Mouse (Mus musculus) heart, embryonic 13.5 days (tissue): Measurements from ENCODE around the gene Oser1. TPM values are rescaled to one million over a fixed set of nuclear protein-coding genes. Genes with fewer than 3 reads are reported as not detected.
A peak's percentile ranks its signal among the peaks of the same experiment; 100 is the strongest.

ENCODE experiments used
- ATAC-seq: fragments of 200-750 bp; cut with Nextera tagmentation; 2 replicates; pipeline ENCODE4 v1.8.0; 2017; ENCODE audit warnings: moderate TSS enrichment; ENCODE audit not compliant: insufficient number of reproducible peaks, low FRiP score, low TSS enrichment; ENCODE audit errors: extremely low read depth
- H3K27ac ChIP-seq: fragments of 300-500 bp; sonication (generic); replicated peaks from 2 replicates; pipeline ENCODE4 v1.5.1; 2015; ENCODE audit warnings: moderate library complexity, mild to moderate bottlenecking, inconsistent platforms
- H3K27me3 ChIP-seq: fragments of 300-500 bp; sonication (generic); replicated peaks from 2 replicates; pipeline ENCODE4 v1.6.1; 2015; ENCODE audit warnings: mild to moderate bottlenecking, inconsistent platforms
- H3K36me3 ChIP-seq: fragments of 300-500 bp; sonication (generic); 2 replicates; pipeline ENCODE4 v1.6.1; 2015; ENCODE audit warnings: mild to moderate bottlenecking, inconsistent platforms
- H3K4me1 ChIP-seq: fragments of 300-500 bp; sonication (generic); 2 replicates; pipeline ENCODE4 v1.6.1; 2015; ENCODE audit warnings: inconsistent platforms
- H3K4me2 ChIP-seq: fragments of 300-500 bp; sonication (generic); 2 replicates; pipeline ENCODE4 v1.6.1; 2015; ENCODE audit warnings: inconsistent platforms, mild to moderate bottlenecking, moderate library complexity
- H3K4me3 ChIP-seq: fragments of 300-500 bp; sonication (generic); 2 replicates; pipeline ENCODE4 v1.5.1; 2015; ENCODE audit warnings: moderate library complexity, mild to moderate bottlenecking, inconsistent platforms
- H3K9ac ChIP-seq: fragments of 300-500 bp; sonication (generic); 2 replicates; pipeline ENCODE4 v1.6.1; 2015; ENCODE audit warnings: inconsistent platforms, mild to moderate bottlenecking, moderate library complexity
- H3K9me3 ChIP-seq: fragments of 300-500 bp; sonication (generic); 2 replicates; pipeline ENCODE4 v1.6.1; 2016; ENCODE audit warnings: inconsistent platforms
- WGBS: fragments of 180-500 bp; shearing (Covaris S2); methylation state at CpG from one replicate; pipeline ENCODE4 v1.1.7; 2015; ENCODE audit warnings: mixed read lengths; 5-methylcytosine and 5-hydroxymethylcytosine counted together
- polyA plus RNA-seq: library from polyadenylated mRNA; unstranded; fragments of >200 nt; fragmentation: Nextera tagmentation; extraction: Ambion mirVana; gene quantifications from 2 replicates; pipeline ENCODE4 v1.2.1, GENCODE M21; 2015

The Oser1 gene
- polyA plus RNA-seq, 1 experiment from 2014 or later, result 54.5 TPM

GRCm38 (mm10) chr2:163379366-163379765, 45.1 kb downstream of the Oser1 start:
- no peak for ATAC-seq
- Histone ChIP-seq H3K4me3 (peak overlapping the region; percentile 21), H3K27ac (peak overlapping the region; percentile 96), H3K9ac (peak overlapping the region; percentile 76), H3K36me3 (peaks cover 39% of the 10 kb centered on the region), H3K4me1 (peaks cover 94% of the 10 kb centered on the region), H3K9me3 (no peaks in the 10 kb centered on the region), H3K4me2 (peak overlapping the region; percentile 59), H3K27me3 (peaks cover 30% of the 10 kb centered on the region)
- WGBS, result 33% methylated on average over 5 of the region's 5 CpGs

GRCm38 (mm10) chr2:163376082-163376481, 48.4 kb downstream of the Oser1 start:
- Histone ChIP-seq H3K36me3 (peaks cover 60% of the 10 kb centered on the region), H3K9ac (peak overlapping the region; percentile 76), H3K4me3 (peak overlapping the region; percentile 6; the same call in 1 of the 2 replicates), H3K4me2 (peak overlapping the region; percentile 59), H3K9me3 (no peaks in the 10 kb centered on the region), H3K27me3 (peaks cover 31% of the 10 kb centered on the region), H3K4me1 (peaks cover 89% of the 10 kb centered on the region), H3K27ac (peak overlapping the region; percentile 96)
- WGBS, result 42% methylated on average over 33 of the region's 33 CpGs
- ATAC-seq, result no peak

GRCm38 (mm10) chr2:163375468-163375867, 49.0 kb downstream of the Oser1 start:
- peaks cover 65% of the 10 kb centered on the region for H3K36me3 ChIP-seq
- H3K4me1 ChIP-seq, result peaks cover 90% of the 10 kb centered on the region
- no peak for ATAC-seq
- peak overlapping the region; percentile 6; the same call in 1 of the 2 replicates for H3K4me3 ChIP-seq
- H3K9ac ChIP-seq, result peak overlapping the region; percentile 76
- peak overlapping the region; percentile 96; the same call in 1 of the 2 replicates for H3K27ac ChIP-seq
- 44% methylated on average over 35 of the region's 35 CpGs for WGBS
- H3K4me2 ChIP-seq, result peak overlapping the region; percentile 59
- no peaks in the 10 kb centered on the region for H3K9me3 ChIP-seq
- H3K27me3 ChIP-seq, result peaks cover 31% of the 10 kb centered on the region

GRCm38 (mm10) chr2:163372627-163373026, 51.9 kb downstream of the Oser1 start:
- H3K9ac ChIP-seq, result peak overlapping the region; percentile 47; the same call in 1 of the 2 replicates
- H3K4me3 ChIP-seq, result no peak overlapping the region
- WGBS, result 84% methylated on average over 1 of the region's 1 CpGs
- H3K36me3 ChIP-seq, result peaks cover 85% of the 10 kb centered on the region
- no peak for ATAC-seq
- no peak overlapping the region for H3K4me2 ChIP-seq
- no peaks in the 10 kb centered on the region for H3K9me3 ChIP-seq
- peaks cover 91% of the 10 kb centered on the region for H3K4me1 ChIP-seq
- H3K27me3 ChIP-seq, result peaks cover 31% of the 10 kb centered on the region
- H3K27ac ChIP-seq, result peak overlapping the region; percentile 48; the same call in 1 of the 2 replicates

- Histone ChIP-seq H3K9me3 (no peaks in the 10 kb centered on the region), H3K4me2 (no peak overlapping the region), H3K4me1 (peaks cover 74% of the 10 kb centered on the region), H3K27ac (peak overlapping the region; percentile 60), H3K4me3 (no peak overlapping the region), H3K36me3 (peaks cover 86% of the 10 kb centered on the region), H3K27me3 (peaks cover 8% of the 10 kb centered on the region), H3K9ac (peak overlapping the region; percentile 54)
- no peak for ATAC-seq
- WGBS, result 39% methylated on average over 4 of the region's 4 CpGs
Observed at GRCm38 (mm10) chr2:163370175-163370574, 54.3 kb downstream of the Oser1 start.

GRCm38 (mm10) chr2:163364785-163365541, 59.5 kb downstream of the Oser1 start:
- Histone ChIP-seq H3K4me1 (peaks cover 79% of the 10 kb centered on the region), H3K27me3 (no peaks in the 10 kb centered on the region), H3K9ac (peak overlapping the region; percentile 82), H3K4me3 (no peak overlapping the region), H3K9me3 (no peaks in the 10 kb centered on the region), H3K4me2 (peak overlapping the region; percentile 62), H3K27ac (peak overlapping the region; percentile 99), H3K36me3 (peaks cover 53% of the 10 kb centered on the region)
- WGBS, result 31% methylated on average over 18 of the region's 18 CpGs
- ATAC-seq, result no peak

GRCm38 (mm10) chr2:163362940-163363921, 61.3 kb downstream of the Oser1 start:
- Histone ChIP-seq H3K27ac (peak overlapping the region; percentile 99), H3K9ac (peak overlapping the region; percentile 82), H3K4me1 (peaks cover 82% of the 10 kb centered on the region), H3K9me3 (no peaks in the 10 kb centered on the region), H3K36me3 (peaks cover 40% of the 10 kb centered on the region), H3K27me3 (no peaks in the 10 kb centered on the region), H3K4me3 (peak overlapping the region; percentile 21; the same call in 1 of the 2 replicates), H3K4me2 (peak overlapping the region; percentile 62)
- peak; percentile 51; the same call in 1 of the 2 replicates for ATAC-seq
- 25% methylated on average over 12 of the region's 12 CpGs for WGBS

GRCm38 (mm10) chr2:163360858-163361623, 63.5 kb downstream of the Oser1 start:
- Histone ChIP-seq H3K27ac (peak overlapping the region; percentile 99), H3K9me3 (no peaks in the 10 kb centered on the region), H3K36me3 (peaks cover 23% of the 10 kb centered on the region), H3K4me2 (peak overlapping the region; percentile 52), H3K9ac (peak overlapping the region; percentile 72), H3K27me3 (no peaks in the 10 kb centered on the region), H3K4me3 (no peak overlapping the region), H3K4me1 (peaks cover 97% of the 10 kb centered on the region)
- WGBS, result 51% methylated on average over 16 of the region's 16 CpGs
- ATAC-seq, result no peak

- H3K27me3 ChIP-seq, result no peaks in the 10 kb centered on the region
- H3K9me3 ChIP-seq, result no peaks in the 10 kb centered on the region
- peaks cover 99% of the 10 kb centered on the region for H3K4me1 ChIP-seq
- H3K9ac ChIP-seq, result peak overlapping the region; percentile 72
- H3K27ac ChIP-seq, result peak overlapping the region; percentile 99
- H3K4me3 ChIP-seq, result no peak overlapping the region
- peaks cover 17% of the 10 kb centered on the region for H3K36me3 ChIP-seq
- peak overlapping the region; percentile 52 for H3K4me2 ChIP-seq
- 5% methylated on average over 2 of the region's 2 CpGs for WGBS
- ATAC-seq, result no peak
Observed at GRCm38 (mm10) chr2:163359253-163359652, 65.2 kb downstream of the Oser1 start.

GRCm38 (mm10) chr2:163358662-163359061, 65.8 kb downstream of the Oser1 start:
- H3K27me3 ChIP-seq, result no peaks in the 10 kb centered on the region
- peak overlapping the region; percentile 72 for H3K9ac ChIP-seq
- H3K4me2 ChIP-seq, result peak overlapping the region; percentile 52
- no peak for ATAC-seq
- no peaks in the 10 kb centered on the region for H3K9me3 ChIP-seq
- H3K4me3 ChIP-seq, result no peak overlapping the region
- peak overlapping the region; percentile 99 for H3K27ac ChIP-seq
- WGBS, result 40% methylated on average over 5 of the region's 5 CpGs
- H3K4me1 ChIP-seq, result peaks cover 99% of the 10 kb centered on the region
- peaks cover 17% of the 10 kb centered on the region for H3K36me3 ChIP-seq
